17 mouse cellular contexts compared by ENCODE assay signal in the genomic region with DNA sequence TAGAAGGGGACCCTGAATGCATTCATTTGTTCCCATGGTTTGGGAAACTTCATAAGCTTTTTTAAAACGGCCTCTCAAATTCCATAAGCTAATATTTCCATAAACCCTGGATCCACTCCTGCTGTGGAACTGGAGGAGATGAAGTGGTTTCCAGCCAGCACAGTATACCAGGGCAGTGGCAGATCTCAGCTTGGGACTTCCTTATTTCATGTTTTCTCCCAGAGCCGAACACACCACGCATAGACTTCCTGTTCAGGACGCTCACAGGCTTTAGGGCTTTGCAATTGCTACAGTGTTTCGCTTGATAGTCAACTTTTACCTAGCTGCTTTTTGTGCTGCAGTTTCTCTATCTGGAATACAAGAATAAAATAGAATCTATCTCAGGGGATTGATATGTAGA. TPM values are rescaled to one million over a fixed set of nuclear protein-coding genes. Genes with fewer than 3 reads are reported as not detected.
A peak's percentile ranks its signal among the peaks of the same experiment; 100 is the strongest.
DNase-seq lines count a peak whose midpoint lies in the region; TF ChIP-seq lines count a peak whose summit lies in the region.
"Had no signal": no experiment of that assay in that cellular context is flagged by ENCODE, and none has a peak within 500 bp of the region (broad histone marks: within the 10 kb centered on the region; RNA-seq: fewer than 3 reads in every experiment).

No protein-coding gene starts in this region.

- no peak for TF ChIP-seq RAD21 in MEL (IDR thresholded peaks at IDR 0.05; ENCODE audit: low read depth, low read length)

- peaks cover 0 to 10% of the 10 kb centered on the region in 2 experiments; a peak in 2 of 4 replicates for H3K4me1 ChIP-seq in MEL (ENCODE audit: control insufficient read depth in 1 of 2, insufficient read depth in 2 of 2, low read length in 2 of 2)
- peaks cover 14% of the 10 kb centered on the region for H3K4me1 ChIP-seq in megakaryocyte, embryonic 14.5 days
- H3K4me1 ChIP-seq: stomach, embryonic 15.5 days had no signal

- peak overlapping the region; percentile 68 for H3K9ac ChIP-seq in MEL (ENCODE audit: control insufficient read depth, low read depth, low read length, poor library complexity, severe bottlenecking)
- H3K9ac ChIP-seq: neural tube, embryonic 12.5 days; stomach, embryonic 15.5 days had no signal

- TF ChIP-seq EP300 in MEL (IDR thresholded peaks at IDR 0.05; ENCODE audit: low read depth in 1 of 2, low read length in 2 of 2) = no peak

- peak overlapping the region; percentile 83 for H3K27ac ChIP-seq in MEL (ENCODE audit: control insufficient read depth, low read depth, low read length)
- H3K27ac ChIP-seq: embryonic facial prominence, embryonic 10.5 days; neural tube, embryonic 12.5 days; stomach, embryonic 15.5 days had no signal

- no peak for TF ChIP-seq CTCF in MEL (IDR thresholded peaks at IDR 0.05 in 2 of 3, conservative IDR thresholded peaks at IDR 0.05 in 1 of 3; ENCODE audit: control insufficient read depth in 1 of 3, insufficient read depth in 1 of 3, low read depth in 2 of 3, low read length in 3 of 3, poor library complexity in 1 of 3, severe bottlenecking in 1 of 3)

- peak overlapping the region; percentile 56 to 57 for H3K4me3 ChIP-seq in MEL (ENCODE audit: control insufficient read depth in 1 of 2, insufficient read depth in 1 of 2, low read depth in 2 of 2, low read length in 2 of 2)
- peak overlapping the region; percentile 28 for H3K4me3 ChIP-seq in megakaryocyte, embryonic 14.5 days (replicated peaks)
- H3K4me3 ChIP-seq: embryonic facial prominence, embryonic 10.5 days; neural tube, embryonic 12.5 days; stomach, embryonic 15.5 days had no signal

- H3K79me2 ChIP-seq in MEL (ENCODE audit: control insufficient read depth, insufficient read depth, low read length, poor library complexity) = no peaks in the 10 kb centered on the region

- TF ChIP-seq POLR2A in MEL (IDR thresholded peaks at IDR 0.05; ENCODE audit: control insufficient read depth in 1 of 2, insufficient read depth in 1 of 2, low read depth in 1 of 2, low read length in 2 of 2, poor library complexity in 1 of 2) = peak in 1 of 2 experiments; percentile 44; a peak in 2 of 4 replicates

- H3K9me3 ChIP-seq in MEL (replicated peaks; ENCODE audit: insufficient read depth, low read length) = no peaks in the 10 kb centered on the region
- H3K9me3 ChIP-seq in megakaryocyte, embryonic 14.5 days = no peaks in the 10 kb centered on the region
- H3K9me3 ChIP-seq: embryonic facial prominence, embryonic 10.5 days; neural tube, embryonic 12.5 days; stomach, embryonic 15.5 days had no signal

- DNase-seq in A20 (ENCODE audit: low read depth, low spot score) (peak; percentile 33), MEL (ENCODE audit: low read depth, low spot score) (peak; percentile 80)
- DNase-seq in thymus, postnatal 14 days = peak; percentile 18
- DNase-seq in retina, embryonic 14.5 days (ENCODE audit: low spot score) = no peak
- DNase-seq in urinary bladder, postnatal 4 days (ENCODE audit: low spot score in 2 of 2) = no peak
- no peak for DNase-seq in cerebellum, adult 11-12 months
- DNase-seq: adrenal gland, adult 8-10 months; cerebellum, adult 11 months; cerebellum, postnatal 36 days; gastrocnemius, postnatal 25 days; kidney, adult 8-10 months; lung, adult 2 months had no signal

- no peaks in the 10 kb centered on the region for H3K27me3 ChIP-seq in MEL (ENCODE audit: control insufficient read depth in 1 of 2, insufficient read depth in 2 of 2, low read length in 2 of 2)
- H3K27me3 ChIP-seq in megakaryocyte, embryonic 14.5 days (replicated peaks) = no peaks in the 10 kb centered on the region
- H3K27me3 ChIP-seq: neural tube, embryonic 12.5 days; stomach, embryonic 15.5 days had no signal

- peaks cover 0 to 11% of the 10 kb centered on the region in 2 experiments; a peak in 2 of 4 replicates for H3K36me3 ChIP-seq in MEL (ENCODE audit: control insufficient read depth in 1 of 2, insufficient read depth in 2 of 2, low read length in 2 of 2)
- H3K36me3 ChIP-seq in megakaryocyte, embryonic 14.5 days (replicated peaks; ENCODE audit: low read length) = peaks cover 4% of the 10 kb centered on the region
- H3K36me3 ChIP-seq: neural tube, embryonic 12.5 days; stomach, embryonic 15.5 days had no signal

TF ChIP-seq in MEL, 35 proteins besides CTCF, POLR2A, EP300 and RAD21:
- TF ChIP-seq ELF1 (IDR thresholded peaks at IDR 0.05; ENCODE audit: low read depth, low read length) (peak; percentile 73), TBP (IDR thresholded peaks at IDR 0.05; ENCODE audit: low read depth, low read length) (peak; percentile 59; the same call in 1 of the 2 replicates), ETS1 (IDR thresholded peaks at IDR 0.05; ENCODE audit: low read depth, low read length) (peak; percentile 12; the same call in 1 of the 2 replicates), SMC3 (IDR thresholded peaks at IDR 0.05; ENCODE audit: low read depth, low read length) (peak; percentile 22), SIN3A (IDR thresholded peaks at IDR 0.05; ENCODE audit: low read length) (peak; percentile 42; the same call in 1 of the 2 replicates), ZC3H11A (IDR thresholded peaks at IDR 0.05; ENCODE audit: low read depth, low read length) (no peak), GATA1 (IDR thresholded peaks at IDR 0.05; ENCODE audit: low read depth, low read length) (no peak)
TF ChIP-seq in MEL: peak in this region for 5.

RNA-seq across cellular contexts. Expression of gene Slc25a5, which starts 7.7 kb away (rescaled TPM):
- total RNA-seq in MEL (2012; rRNA removed) = 704 and 776 TPM in 2 replicates
- polyA plus RNA-seq in MEL (2012; ENCODE audit: insufficient read depth in 1 of 2, insufficient read length in 2 of 2, low read depth in 1 of 2, low replicate concordance in 2 of 2, missing spikeins in 1 of 2) = 1,000 to 10,000 TPM in 1 of 2 experiments, 100 to 1,000 TPM in 1; 263 to 1,006 TPM
- 5.3 and 23.0 TPM in 2 replicates for polyA plus RNA-seq in megakaryocyte, embryonic 14.5 days (2012; ENCODE audit: insufficient read depth, low replicate concordance)

RNA-seq across cellular contexts. Expression of gene Slc25a43, which starts 59.7 kb away (rescaled TPM):
- total RNA-seq in MEL (2012; rRNA removed) = 1.4 and 2.7 TPM in 2 replicates
- 1 to 10 TPM in 1 of 2 experiments, not detected in 1; 8.3 TPM for polyA plus RNA-seq in MEL (2012; ENCODE audit: insufficient read depth in 1 of 2, insufficient read length in 2 of 2, low read depth in 1 of 2, low replicate concordance in 2 of 2, missing spikeins in 1 of 2)
- 2.6 TPM in 1 of 2 replicates, not detected in the other for polyA plus RNA-seq in megakaryocyte, embryonic 14.5 days (2012; ENCODE audit: insufficient read depth, low replicate concordance)
- total RNA-seq: heart, postnatal 25 days had no signal

Comparison
In these comparisons a context has a peak if more than half of its experiments do, and no peak if none do; other contexts are left out.
1. DNase-seq: peak in A20 (single experiment), MEL (single experiment) and thymus, postnatal 14 days (single experiment); none in retina, embryonic 14.5 days (single experiment), urinary bladder, postnatal 4 days (0 of 2) and cerebellum, adult 11-12 months (single experiment).
2. RNA of gene Slc25a5, which starts 7.7 kb away (polyA plus RNA-seq): 263 to 1,006 TPM in MEL; 5.3 to 23.0 TPM in megakaryocyte, embryonic 14.5 days; every median in the first group is over 10 times any median in the second.